Mouse (Mus musculus) monocyte, adult 5-6 weeks (primary cell): ENCODE data around the gene Spata33. TPM values are rescaled to one million over a fixed set of nuclear protein-coding genes. Genes with fewer than 3 reads are reported as not detected.
"Not testable (repeated sequence)": the region's sequence is repeated elsewhere in the genome, so short reads cannot be mapped to it uniquely, and the experiment has no call there.

Source experiments
- ATAC-seq: fragments of 153-309, 156-312 bp; replicated peaks from 2 replicates; pipeline ENCODE4 v1.8.0; 2017; ENCODE audit warnings: mild to moderate bottlenecking; ENCODE audit not compliant: low TSS enrichment, insufficient number of reproducible peaks, severe bottlenecking, poor library complexity, low FRiP score
- total RNA-seq: library from RNA; stranded (forward); fragments of 200-1000, 200-491, 200-594 nt; gene quantifications from 3 replicates; pipeline ENCODE4 v1.2.3, GENCODE M21; 2017

Spata33 gene
- total RNA-seq, 1 experiment from 2014 or later = not detected

DNA sequence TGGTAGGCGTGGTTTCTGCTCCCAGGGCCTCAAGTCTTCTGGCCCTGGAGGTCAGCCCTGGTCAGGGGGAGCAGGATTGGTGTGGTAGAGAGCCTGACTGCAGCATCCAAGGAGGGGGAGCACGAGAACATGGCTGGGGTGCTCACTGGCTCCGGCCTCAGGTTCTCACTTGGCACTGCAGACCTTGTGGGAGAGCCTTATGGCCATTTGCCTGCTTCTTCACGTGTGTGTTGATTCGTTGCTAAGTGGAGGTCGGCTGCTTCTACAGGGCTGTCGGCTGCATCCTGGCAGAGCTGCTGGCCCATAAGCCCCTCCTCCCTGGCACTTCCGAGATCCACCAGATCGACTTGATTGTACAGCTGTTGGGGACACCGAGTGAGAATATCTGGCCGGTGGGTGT, 17.7 kb downstream of the Spata33 start:
- not testable (repeated sequence) for ATAC-seq

DNA sequence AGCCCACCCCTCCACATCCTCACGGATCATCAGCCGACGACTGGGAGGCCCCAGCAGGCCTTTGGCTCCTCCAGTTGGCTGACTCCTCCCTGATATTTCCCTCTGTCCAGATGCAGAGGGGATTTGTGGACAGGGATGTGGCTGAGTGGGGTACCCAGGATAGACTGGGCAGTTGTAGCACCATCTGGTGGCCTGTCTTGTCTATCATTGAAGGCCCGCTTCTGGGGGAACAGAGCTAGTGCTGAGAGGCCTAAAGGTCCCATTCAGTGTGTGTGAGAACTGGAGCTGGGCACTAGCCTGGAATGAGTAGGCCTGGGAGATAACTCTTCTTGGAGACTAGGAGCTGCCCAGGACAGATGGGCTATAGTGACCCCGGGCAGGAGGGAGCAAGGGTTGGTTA, 19.1 kb downstream of the Spata33 start:
- no peak for ATAC-seq

DNA sequence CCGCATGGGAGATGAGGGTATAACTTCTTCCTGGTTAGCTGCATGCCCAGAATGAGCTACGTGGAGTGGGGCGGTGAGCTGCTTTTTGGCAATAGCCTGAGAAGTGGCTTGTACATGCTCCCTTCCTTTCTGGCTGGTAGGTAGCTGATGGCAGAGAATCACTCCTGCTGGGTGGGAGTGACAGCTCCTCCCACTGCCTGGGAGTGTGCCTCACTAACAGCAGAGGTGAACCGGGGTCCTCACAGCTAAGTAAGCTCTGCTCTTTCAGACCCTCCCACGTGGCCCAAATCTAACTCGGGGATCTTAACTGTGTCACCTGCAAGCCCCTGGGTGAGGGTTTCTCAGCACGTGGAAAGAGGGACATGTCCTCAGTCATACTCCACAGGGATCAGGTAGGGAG, 19.9 kb downstream of the Spata33 start:
- ATAC-seq = no peak

DNA sequence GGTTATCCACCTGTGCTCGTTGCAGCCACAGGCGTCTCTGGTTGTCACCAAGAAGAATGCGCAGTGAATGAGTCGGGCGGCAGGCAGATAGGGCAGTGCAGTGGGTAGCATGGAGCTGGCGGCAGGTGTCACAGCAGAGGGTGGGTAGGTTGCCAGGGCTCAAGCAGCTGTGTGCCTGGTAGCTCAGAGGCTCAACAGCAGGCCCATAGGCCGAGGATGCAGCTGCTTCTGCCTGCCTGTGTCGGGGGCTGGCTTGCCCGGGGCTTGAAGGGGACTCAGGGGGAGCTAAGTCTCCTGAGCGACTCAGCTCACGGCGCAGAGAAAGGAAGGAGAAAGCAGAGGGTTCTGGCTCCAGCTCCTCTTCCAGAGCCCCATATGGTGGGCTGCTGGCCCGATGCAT, 20.7 kb downstream of the Spata33 start:
- ATAC-seq = no peak

DNA sequence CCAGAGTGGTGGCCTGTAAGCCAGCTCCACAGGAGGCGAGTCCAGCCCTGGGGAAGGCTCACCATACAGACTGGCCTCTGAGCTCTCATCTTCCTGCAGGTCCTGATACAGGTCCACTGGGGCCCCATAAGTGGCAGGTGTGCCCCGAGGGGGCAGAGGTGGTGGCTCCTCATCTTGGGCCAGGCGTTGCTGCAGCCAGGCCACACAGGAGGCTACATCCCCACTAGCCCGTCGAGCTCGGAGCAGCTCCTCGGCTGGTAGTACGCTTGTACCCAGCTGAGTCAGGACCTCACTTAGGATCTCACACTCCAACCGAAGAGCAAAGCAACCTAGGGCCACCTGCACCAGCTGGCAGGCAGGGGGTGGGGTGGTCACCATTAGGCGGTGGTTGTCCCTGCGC, 21.1 kb downstream of the Spata33 start:
- no peak for ATAC-seq

DNA sequence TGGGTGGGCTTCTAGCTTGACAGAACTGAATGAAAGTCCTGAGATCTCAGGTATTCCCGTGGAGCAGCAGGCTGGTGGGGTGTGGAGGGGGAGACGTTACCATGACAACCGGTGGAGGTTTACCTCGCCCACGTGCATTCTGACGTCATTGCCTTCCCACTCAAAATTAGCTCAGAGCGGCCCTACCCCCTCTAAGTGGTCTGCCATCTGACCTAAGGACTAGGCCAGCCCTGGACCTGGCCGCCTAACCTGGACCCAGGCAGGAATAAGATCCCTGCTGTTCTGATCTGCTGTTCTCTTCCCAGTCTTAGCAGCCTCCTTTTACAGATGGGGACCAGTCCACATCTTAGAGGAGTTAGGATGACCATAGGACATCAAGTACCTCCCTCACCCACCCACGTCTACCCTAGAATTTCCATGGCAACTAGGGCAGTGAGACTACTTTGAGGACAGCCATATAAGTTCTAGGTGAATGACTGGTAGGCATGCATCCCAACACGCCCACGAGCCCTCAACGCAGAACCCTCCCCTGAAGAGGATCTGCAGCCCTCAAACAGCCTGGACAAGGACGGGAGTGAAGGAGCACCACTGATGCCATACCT, 22.4 kb downstream of the Spata33 start:
- no peak for ATAC-seq

DNA sequence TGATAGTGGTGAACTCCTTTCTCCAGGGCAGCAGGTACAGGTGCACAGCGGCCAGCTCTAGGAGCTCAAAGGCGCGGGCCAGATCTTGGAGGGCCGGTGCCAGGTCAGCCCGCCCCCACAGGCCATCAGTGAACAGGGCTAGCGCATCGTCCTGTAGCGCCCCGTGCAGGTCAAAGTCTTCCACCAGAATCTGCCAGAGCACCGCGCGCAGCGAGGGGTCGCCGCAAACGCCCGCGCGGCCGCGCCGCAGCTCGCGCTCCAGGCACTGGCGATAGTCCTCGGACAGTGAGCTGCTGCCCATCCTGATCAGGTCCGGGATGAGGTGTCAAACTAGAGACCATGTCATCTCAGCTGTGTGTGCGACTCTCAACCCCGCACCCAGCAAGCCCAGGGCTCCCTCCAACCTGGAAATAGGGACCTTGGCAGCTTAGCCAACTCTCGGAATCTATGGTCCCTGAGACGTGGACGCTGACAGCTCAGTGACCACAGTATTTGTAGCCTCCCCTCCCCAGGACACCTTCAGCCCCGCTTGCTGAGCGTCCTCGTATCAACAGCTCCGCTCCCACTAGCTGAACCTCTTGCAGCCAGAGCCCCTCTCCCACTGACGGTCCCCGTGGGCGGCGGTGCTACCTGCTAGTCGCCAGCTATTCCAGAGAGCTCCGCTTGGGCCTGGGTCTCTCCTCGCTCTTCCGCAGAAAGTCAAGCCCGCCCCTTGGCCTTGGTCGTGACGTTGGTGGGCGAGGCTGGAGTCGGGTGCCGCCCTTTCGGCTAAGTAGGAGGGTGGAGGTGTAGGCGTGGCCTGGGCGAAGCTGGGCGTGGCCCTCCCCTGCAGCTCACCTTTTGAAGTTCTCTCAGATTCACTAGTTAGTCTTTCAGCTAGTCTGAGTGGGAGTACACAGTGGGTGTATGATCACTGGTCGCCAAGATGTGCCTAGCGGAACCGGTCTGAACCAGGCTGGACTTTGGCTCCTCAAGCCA, 23.2 kb downstream of the Spata33 start, which contains the start of gene Spata2l:
Gene Spata2l, minus strand, starts transcription at position 714 of the 978 bp plus-strand sequence.
- peak; percentile 87 for ATAC-seq

DNA sequence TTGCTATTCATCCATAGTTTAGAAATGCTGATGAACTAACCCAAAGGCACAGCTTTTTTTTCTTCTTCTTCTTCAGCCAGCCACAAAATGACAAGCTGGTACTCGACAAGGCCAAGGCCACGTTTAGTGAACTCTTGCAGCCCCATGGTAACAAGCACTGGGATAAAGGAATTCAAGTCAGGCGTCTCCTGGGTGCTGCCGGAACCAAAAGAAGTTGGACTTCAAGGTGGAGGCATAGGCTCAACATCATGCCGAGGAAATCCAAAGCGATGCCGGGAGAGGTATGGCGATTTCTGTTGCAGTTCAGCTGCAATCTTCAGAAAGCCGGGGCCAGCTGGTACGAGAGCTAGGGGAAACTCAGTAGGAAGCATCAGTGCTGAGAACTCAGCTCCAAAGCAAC, 26.8 kb downstream of the Spata33 start:
- no peak for ATAC-seq

DNA sequence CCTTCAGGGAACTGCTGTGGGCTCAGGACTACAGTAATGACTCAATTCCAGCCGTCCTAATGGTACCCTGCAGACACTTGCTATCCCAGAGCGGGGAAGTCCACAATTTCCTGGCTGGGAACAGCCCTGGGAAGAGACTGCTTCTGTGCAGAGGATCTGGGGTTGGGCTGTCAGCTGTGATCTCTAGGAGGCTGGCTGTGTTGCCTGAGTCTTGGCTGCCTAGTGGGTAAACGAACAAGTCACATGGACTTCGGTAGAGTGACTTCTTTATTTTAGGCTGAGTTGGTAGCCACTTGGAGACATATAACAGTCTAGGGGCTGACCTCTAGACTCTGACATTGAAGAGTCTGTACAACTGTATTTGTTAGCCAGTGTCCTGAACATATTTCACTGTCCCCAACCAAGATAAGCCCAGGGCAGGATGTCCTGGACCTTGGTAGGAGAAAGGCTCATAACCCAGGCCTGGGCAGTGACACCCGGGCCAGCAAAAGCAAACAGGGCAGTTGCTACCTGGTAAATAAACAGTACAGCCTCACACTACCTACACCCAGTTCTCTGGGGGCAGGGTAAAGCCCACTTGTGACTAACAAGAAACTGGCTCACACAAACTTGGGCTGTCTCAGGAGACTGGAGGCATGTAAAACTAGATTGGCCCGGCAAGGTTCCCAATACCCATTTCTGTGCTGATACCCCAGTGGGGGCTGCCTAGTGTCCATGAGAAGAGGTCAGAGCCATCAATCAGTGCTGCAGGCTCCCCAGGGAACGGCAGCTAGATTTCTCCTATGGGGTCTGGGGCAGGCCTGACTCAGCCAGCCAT, 29.7 kb downstream of the Spata33 start:
- no peak for ATAC-seq

DNA sequence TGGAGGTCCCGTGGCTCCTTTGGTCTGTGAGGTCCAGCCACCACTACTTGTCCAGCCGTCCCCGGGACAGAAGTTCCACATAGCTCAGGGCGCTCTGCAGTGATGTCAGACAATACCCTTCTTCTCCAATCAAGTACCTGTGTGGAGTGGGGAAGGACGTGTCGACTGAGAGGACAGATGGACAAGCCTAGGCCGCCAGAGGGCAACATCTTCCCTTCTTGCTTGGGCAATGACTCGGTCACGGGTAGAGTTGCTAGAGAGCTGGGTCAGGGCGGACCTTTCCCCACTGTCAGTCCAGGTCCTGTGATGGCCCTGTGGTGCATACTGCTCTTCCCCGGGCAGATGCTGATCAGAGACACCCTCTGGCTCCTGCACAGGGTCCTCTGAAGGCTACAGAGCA, 30.4 kb downstream of the Spata33 start:
- ATAC-seq = no peak

DNA sequence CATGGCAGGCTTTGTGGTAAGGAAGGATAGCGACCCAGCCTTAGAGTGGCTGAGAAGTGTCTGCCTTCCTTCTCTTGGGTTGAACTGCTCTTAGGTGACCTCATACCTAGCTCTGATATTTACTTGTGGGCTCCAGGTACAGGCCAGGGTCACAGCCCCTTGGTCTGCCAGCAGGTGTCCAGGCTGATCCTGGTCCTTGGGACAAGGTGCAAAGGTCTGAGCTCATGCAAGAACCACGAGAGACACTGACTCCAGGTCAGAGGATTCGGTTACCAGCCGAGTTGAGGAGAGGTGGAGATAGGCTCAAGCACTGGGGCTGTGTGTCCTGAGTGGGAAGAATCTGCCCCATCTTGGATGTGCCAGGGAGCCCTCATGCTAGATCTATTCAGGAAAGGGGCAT, 31.8 kb downstream of the Spata33 start:
- ATAC-seq = no peak

DNA sequence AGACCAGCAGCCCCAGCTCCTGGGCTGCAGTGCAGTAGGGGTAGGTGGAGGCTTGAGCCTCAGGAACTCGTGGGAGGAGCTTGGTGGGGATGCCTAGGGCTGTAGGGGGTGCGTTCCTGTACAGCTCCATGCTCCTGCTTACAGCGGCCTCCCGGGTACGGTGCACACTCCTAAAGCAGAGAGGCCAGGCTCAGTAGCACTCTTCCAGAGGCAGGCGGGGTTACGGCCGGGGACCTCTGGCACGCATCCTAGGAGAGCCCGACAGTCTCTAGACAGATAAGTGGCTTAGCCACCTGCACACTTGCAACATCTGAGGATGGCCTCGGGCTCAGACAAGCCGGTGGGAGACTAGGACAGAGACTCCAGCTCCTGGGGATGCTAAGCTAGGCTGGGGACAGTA, 32.9 kb downstream of the Spata33 start:
- ATAC-seq = no peak

DNA sequence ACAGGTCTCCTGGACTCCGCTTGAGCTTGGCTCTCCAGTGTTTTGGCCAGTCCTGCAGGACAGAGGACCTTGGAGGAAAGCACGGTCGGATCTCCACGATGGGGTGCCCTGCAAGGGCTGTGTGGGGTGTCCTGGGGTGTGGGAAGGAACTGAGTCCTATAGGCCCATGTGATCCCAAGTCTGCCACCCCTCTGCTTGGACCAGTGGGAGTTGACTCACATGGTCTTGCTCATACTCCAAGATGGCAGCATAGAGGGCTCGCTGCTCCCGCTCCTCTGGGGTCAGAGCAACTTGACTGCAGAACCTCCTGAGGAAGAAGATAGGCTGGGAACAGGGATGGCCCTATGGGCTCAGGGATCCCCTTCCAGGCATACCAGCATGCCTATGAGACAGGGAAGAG, 35.1 kb downstream of the Spata33 start:
- no peak for ATAC-seq

DNA sequence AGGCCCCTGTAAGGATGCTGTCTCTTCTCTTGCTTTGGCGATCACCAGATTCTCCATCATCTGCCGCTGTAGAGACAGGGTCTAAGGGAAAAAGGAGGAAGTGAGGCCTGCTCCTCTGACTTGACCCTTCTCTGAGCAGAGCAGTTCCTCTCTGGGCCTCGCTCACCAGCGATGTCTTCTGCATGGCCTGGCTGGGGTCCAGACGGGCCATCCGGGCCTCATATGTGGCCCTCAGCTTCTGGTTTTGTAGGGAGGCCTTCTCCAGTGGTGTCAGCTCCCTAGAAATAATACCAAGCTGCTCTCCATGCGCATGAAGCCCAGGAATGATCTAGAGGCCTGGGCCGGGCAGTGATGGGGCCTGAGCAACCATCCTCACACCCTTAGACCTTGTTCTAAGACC, 36.0 kb downstream of the Spata33 start:
- peak; percentile 56 for ATAC-seq

DNA sequence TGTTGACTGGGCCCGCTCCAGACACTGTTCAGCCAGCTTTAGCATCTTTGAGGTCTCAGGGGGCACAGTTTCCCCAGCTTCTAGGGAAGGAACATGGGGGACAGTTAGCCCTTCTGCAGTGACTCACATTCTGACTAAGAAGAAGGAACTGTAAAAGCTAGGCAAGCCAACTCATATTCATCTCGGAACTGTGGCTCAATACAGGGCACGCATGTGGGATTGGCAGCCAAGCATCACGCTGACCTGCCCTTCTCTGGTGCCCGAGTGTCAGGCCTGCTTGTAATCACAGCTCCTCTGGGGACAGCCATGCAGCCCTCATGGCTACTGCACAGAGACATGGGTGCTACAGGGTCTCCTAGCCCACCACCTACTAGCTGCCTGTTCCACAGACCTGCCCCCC, 38.3 kb downstream of the Spata33 start:
- no peak for ATAC-seq

DNA sequence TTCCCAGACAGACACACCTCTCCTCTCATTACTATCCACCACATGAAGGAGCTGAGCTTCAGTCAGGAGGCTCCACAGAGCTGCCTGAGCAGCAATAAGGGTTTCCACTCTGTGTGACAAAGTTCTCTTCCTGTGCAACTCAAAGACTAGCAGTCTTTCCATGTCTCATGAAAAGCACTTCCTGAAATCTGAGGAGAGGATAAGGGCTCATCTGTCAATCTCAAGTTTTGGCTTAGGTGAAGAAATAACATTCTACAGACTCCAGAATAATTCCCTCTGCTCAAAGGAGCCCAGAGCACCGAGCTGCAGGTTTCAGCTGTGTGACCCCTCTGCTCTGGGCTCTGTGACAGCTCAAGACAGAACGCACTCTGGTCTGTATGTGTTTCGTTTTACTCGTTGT, 40.3 kb downstream of the Spata33 start:
- ATAC-seq = no peak

DNA sequence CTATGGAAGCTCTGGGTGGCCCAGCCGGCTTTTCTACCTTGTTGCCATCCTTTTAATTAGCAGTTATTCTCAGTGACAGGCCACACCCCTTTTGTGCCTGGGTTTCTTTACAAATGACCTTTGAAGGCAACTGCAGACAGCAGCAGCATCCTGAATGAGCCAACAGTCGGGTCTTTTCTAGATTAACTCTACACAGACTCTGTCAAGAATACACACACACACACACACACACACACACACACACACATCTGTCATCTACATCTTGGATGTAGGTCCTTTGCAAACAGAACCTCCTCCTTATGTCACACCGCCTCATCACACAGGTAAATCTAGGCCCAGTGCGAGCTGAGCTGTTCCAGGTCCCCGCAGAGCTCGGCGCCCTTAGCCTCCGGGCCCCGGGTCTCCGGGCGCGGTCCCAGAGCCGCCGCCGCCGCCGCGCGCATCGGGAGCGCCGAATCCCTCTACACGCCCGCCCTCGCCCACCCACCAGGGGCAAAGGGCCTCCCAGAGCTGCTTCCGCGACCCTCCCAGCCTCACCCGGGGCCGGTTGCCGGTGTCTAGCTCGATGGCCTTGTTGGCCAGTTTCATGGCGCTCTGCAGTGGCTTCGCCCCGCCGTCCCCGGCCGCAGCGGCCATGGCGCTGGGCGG, 40.9 kb downstream of the Spata33 start:
- ATAC-seq = no peak

DNA sequence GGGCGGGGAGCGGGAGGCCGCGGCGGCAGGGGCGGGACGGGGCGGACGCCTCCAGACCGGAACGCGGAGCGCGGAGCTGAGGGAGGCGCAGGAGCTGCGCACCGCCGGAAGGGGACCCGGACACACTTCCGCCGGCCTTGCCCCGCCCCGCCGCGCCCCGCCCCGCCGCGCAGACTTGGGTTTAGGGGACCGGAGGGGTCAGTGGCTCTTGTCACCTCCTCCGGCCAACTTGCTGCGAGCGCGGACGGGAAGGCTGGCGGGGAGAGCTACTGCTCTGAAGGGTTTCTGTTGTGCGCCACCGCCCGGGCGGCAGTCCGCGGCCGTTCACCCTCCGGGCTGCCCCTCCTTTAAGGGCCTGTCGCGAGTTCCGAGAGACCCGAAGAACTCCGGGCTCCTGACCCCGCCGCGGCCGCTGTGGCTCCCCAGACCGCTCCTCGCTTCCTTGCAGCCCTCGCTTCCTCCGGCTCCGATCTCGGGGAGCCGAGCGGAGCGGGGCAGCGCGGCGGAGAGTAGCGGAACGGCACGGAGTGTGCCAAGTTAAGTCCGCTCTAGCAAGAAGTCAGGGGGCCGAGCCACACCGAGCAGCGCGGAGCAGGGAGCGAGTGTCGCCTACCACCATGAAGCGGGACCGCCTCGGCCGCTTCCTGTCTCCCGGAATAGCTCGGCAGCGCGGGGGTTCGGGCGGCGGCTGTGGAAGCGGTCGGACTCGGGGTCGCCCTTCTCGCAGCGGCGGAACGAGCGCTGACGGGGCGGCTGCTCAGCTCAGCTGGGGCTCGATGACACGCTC, 41.7 kb downstream of the Spata33 start, which contains the start of the genes Zfp276 and Vps9d1:
Gene Zfp276, plus strand, starts transcription at position 97 of the 787 bp plus-strand sequence.
Gene Vps9d1, minus strand, starts transcription at position 250 of the 787 bp plus-strand sequence.
- ATAC-seq = peak; percentile 55; the same call in 1 of the 2 replicates
